ENCODE assay signal across 25 mouse cellular contexts in the genomic region with DNA sequence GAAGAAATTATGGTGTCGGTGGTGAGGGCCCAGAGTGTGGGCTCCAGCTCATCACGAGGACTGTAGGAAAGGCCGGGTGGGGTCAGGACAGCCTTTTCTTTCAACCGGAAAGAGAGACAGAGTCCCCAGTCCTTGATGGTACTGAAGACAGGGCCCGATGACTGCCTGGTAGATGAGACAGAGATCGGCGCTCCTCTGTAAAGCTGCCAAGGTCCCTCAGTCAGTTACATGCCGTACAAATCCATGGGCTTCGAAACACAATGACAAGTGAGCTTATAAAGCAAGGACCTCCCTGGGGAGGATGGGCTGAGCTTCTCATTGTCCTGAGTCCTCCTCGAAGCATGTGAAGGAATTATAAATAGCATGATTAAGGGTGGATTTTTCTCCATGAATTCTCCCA. TPM values are rescaled to one million over a fixed set of nuclear protein-coding genes. Genes with fewer than 3 reads are reported as not detected.
A peak's percentile ranks its signal among the peaks of the same experiment; 100 is the strongest.
DNase-seq lines count a peak whose midpoint lies in the region; ATAC-seq lines count a peak whose summit lies in the region.
"Had no signal": no experiment of that assay in that cellular context is flagged by ENCODE, and none has a peak within 500 bp of the region (broad histone marks: within the 10 kb centered on the region; RNA-seq: fewer than 3 reads in every experiment).

No protein-coding gene starts in this region.

- no peaks in the 10 kb centered on the region for H3K27me3 ChIP-seq in forebrain, embryonic 15.5 days
- peaks cover 6% of the 10 kb centered on the region; the same call in 1 of the 2 replicates for H3K27me3 ChIP-seq in forebrain, embryonic 13.5 days
- H3K27me3 ChIP-seq in hindbrain, embryonic 16.5 days (replicated peaks; ENCODE audit: control insufficient read depth, insufficient read depth, low read length) = no peaks in the 10 kb centered on the region

- H3K4me2 ChIP-seq in forebrain, embryonic 15.5 days (replicated peaks) = no peak overlapping the region
- H3K4me2 ChIP-seq in forebrain, embryonic 13.5 days = no peak overlapping the region
- H3K4me2 ChIP-seq in hindbrain, embryonic 16.5 days (ENCODE audit: low read length) = no peak overlapping the region; the same call in 1 of the 2 replicates
- H3K4me2 ChIP-seq: embryonic facial prominence, embryonic 13.5 days; kidney, embryonic 15.5 days; liver, embryonic 11.5 days had no signal

- H3K36me3 ChIP-seq in forebrain, embryonic 15.5 days = no peaks in the 10 kb centered on the region
- H3K36me3 ChIP-seq in forebrain, embryonic 13.5 days (ENCODE audit: poor library complexity, severe bottlenecking) = no peaks in the 10 kb centered on the region
- H3K36me3 ChIP-seq in hindbrain, embryonic 16.5 days (ENCODE audit: control insufficient read depth, insufficient read depth, low read length) = no peaks in the 10 kb centered on the region
- H3K36me3 ChIP-seq: embryonic facial prominence, embryonic 13.5 days; kidney, embryonic 15.5 days; limb, embryonic 10.5 days had no signal

- H3K4me1 ChIP-seq in forebrain, embryonic 15.5 days = peaks cover 7% of the 10 kb centered on the region; the same call in 1 of the 2 replicates
- H3K4me1 ChIP-seq in forebrain, embryonic 13.5 days = peaks cover 16% of the 10 kb centered on the region; the same call in 1 of the 2 replicates
- H3K4me1 ChIP-seq in hindbrain, embryonic 16.5 days (ENCODE audit: control insufficient read depth, insufficient read depth, low read depth, low read length) = peaks cover 7% of the 10 kb centered on the region
- H3K4me1 ChIP-seq: embryonic facial prominence, embryonic 13.5 days; kidney, embryonic 15.5 days; limb, embryonic 10.5 days had no signal

- 0 out of 2 replicates have a peak, but pooled peaks have one; percentile 11 for ATAC-seq in forebrain, embryonic 15.5 days (replicated peaks)
- no peak for ATAC-seq in forebrain, embryonic 13.5 days
- peak; percentile 40 for ATAC-seq in hindbrain, embryonic 16.5 days
- ATAC-seq in erythroid progenitor cell, adult 5-6 weeks (replicated peaks; ENCODE audit: low FRiP score, poor library complexity, severe bottlenecking) = no peak

- H3K27ac ChIP-seq in forebrain, embryonic 15.5 days (replicated peaks) = no peak overlapping the region
- no peak overlapping the region for H3K27ac ChIP-seq in forebrain, embryonic 13.5 days
- H3K27ac ChIP-seq in hindbrain, embryonic 16.5 days (ENCODE audit: low read depth, low read length) = 0 out of 2 replicates have a peak overlapping the region, but pooled peaks have one; percentile 3
- H3K27ac ChIP-seq: embryonic facial prominence, embryonic 13.5 days; kidney, embryonic 15.5 days; layer of hippocampus, adult 2 months; limb, embryonic 10.5 days had no signal

- WGBS in forebrain, embryonic 15.5 days = 70% methylated on average over 10 of the region's 10 CpGs
- WGBS in forebrain, embryonic 13.5 days = 66% methylated on average over 10 of the region's 10 CpGs
- WGBS in hindbrain, embryonic 16.5 days = 55% methylated on average over 10 of the region's 10 CpGs

- H3K9ac ChIP-seq in forebrain, embryonic 15.5 days (replicated peaks) = no peak overlapping the region
- H3K9ac ChIP-seq in forebrain, embryonic 13.5 days = no peak overlapping the region
- no peak overlapping the region for H3K9ac ChIP-seq in hindbrain, embryonic 16.5 days (ENCODE audit: low read depth, low read length)
- H3K9ac ChIP-seq: embryonic facial prominence, embryonic 13.5 days; kidney, embryonic 15.5 days had no signal

- no peak overlapping the region for H3K4me3 ChIP-seq in forebrain, embryonic 15.5 days
- H3K4me3 ChIP-seq in forebrain, embryonic 13.5 days = no peak overlapping the region
- H3K4me3 ChIP-seq in hindbrain, embryonic 16.5 days (ENCODE audit: low read length) = no peak overlapping the region
- H3K4me3 ChIP-seq: embryonic facial prominence, embryonic 13.5 days; kidney, embryonic 15.5 days; layer of hippocampus, adult 2 months; limb, embryonic 10.5 days had no signal

- H3K9me3 ChIP-seq in forebrain, embryonic 15.5 days = no peaks in the 10 kb centered on the region
- no peaks in the 10 kb centered on the region for H3K9me3 ChIP-seq in forebrain, embryonic 13.5 days (replicated peaks)
- no peaks in the 10 kb centered on the region for H3K9me3 ChIP-seq in hindbrain, embryonic 16.5 days (ENCODE audit: control insufficient read depth, low read length)
- H3K9me3 ChIP-seq: embryonic facial prominence, embryonic 13.5 days; kidney, embryonic 15.5 days; limb, embryonic 10.5 days had no signal

- peak; percentile 29 for DNase-seq in 3T3-L1 (ENCODE audit: low read depth, low spot score)
- DNase-seq in adrenal gland, postnatal 36 days = peak; percentile 49 to 70
- no peak for DNase-seq in right cerebral cortex, adult 18-20 months
- no peak for DNase-seq in layer of hippocampus, postnatal 25 days (ENCODE audit: extremely low spot score in 1 of 2, low spot score in 1 of 2)
- DNase-seq: B cell, adult 2 months; cerebellum, adult 11-12 months; gastrocnemius, postnatal 36 days; lung, adult 2 months; lung, postnatal 36 days; thymus, postnatal 4 days had no signal

RNA-seq across cellular contexts. Expression of gene Ecel1, which starts 13.2 kb away (rescaled TPM):
- polyA plus RNA-seq in forebrain, embryonic 15.5 days (2015; fragmentation: Nextera tagmentation; extraction: Ambion mirVana) = 19.4 and 21.1 TPM in 2 replicates
- polyA plus RNA-seq in forebrain, embryonic 13.5 days (2015; fragmentation: Nextera tagmentation; extraction: Ambion mirVana) = 20.0 and 20.2 TPM in 2 replicates
- 1 to 10 TPM in 1 of 2 experiments, under 1 TPM in 1; 0.30 to 1.2 TPM for total RNA-seq in adrenal gland, postnatal 36 days (2021)
- polyA plus RNA-seq in hindbrain, embryonic 16.5 days (2015; fragmentation: Nextera tagmentation; extraction: Ambion mirVana) = 34.9 and 40.2 TPM in 2 replicates
- total RNA-seq in layer of hippocampus, postnatal 25 days (2021) = 1 to 10 TPM; 1.4 to 3.6 TPM
- total RNA-seq in erythroid progenitor cell, adult 5-6 weeks (2015; ENCODE audit: low replicate concordance) = not detected in 2 replicates
- total RNA-seq in erythroid progenitor cell, adult 5-6 weeks (2017; ENCODE audit: low replicate concordance) = not detected in 2 replicates
- total RNA-seq: gastrocnemius, postnatal 36 days; heart, postnatal 10 days had no signal
- polyA plus RNA-seq: lung, adult 2 months had no signal

RNA-seq across cellular contexts. Expression of gene Akp3, which starts 18.4 kb away (rescaled TPM):
- polyA plus RNA-seq in forebrain, embryonic 15.5 days (2015; fragmentation: Nextera tagmentation; extraction: Ambion mirVana) = not detected in 2 replicates
- not detected in 2 replicates for polyA plus RNA-seq in forebrain, embryonic 13.5 days (2015; fragmentation: Nextera tagmentation; extraction: Ambion mirVana)
- not detected for total RNA-seq in adrenal gland, postnatal 36 days (2021)
- 0.09 TPM in 2 replicates for polyA plus RNA-seq in hindbrain, embryonic 16.5 days (2015; fragmentation: Nextera tagmentation; extraction: Ambion mirVana)
- not detected for total RNA-seq in layer of hippocampus, postnatal 25 days (2021)
- total RNA-seq in erythroid progenitor cell, adult 5-6 weeks (2015; ENCODE audit: low replicate concordance) = not detected in 2 replicates
- not detected in 2 replicates for total RNA-seq in erythroid progenitor cell, adult 5-6 weeks (2017; ENCODE audit: low replicate concordance)
- total RNA-seq: gastrocnemius, postnatal 36 days; heart, postnatal 10 days; layer of hippocampus, adult 2 months; left cerebral cortex, adult 18-20 months had no signal
- polyA plus RNA-seq: cortical plate, adult 2 months; embryonic facial prominence, embryonic 13.5 days; intestine, embryonic 14.5 days; kidney, embryonic 15.5 days; limb, embryonic 10.5 days; liver, embryonic 11.5 days; lung, adult 2 months; neural tube, embryonic 11.5 days had no signal

RNA-seq across cellular contexts. Expression of gene Prss56, which starts 40.0 kb away (rescaled TPM):
- polyA plus RNA-seq in forebrain, embryonic 15.5 days (2015; fragmentation: Nextera tagmentation; extraction: Ambion mirVana) = 0.92 and 1.2 TPM in 2 replicates
- 0.17 TPM in 1 of 2 replicates, not detected in the other for polyA plus RNA-seq in forebrain, embryonic 13.5 days (2015; fragmentation: Nextera tagmentation; extraction: Ambion mirVana)
- total RNA-seq in adrenal gland, postnatal 36 days (2021) = not detected
- polyA plus RNA-seq in hindbrain, embryonic 16.5 days (2015; fragmentation: Nextera tagmentation; extraction: Ambion mirVana) = 2.1 and 2.6 TPM in 2 replicates
- total RNA-seq in layer of hippocampus, postnatal 25 days (2021) = under 1 TPM; 0.34 to 0.42 TPM
- not detected in 2 replicates for total RNA-seq in erythroid progenitor cell, adult 5-6 weeks (2015; ENCODE audit: low replicate concordance)
- not detected in 2 replicates for total RNA-seq in erythroid progenitor cell, adult 5-6 weeks (2017; ENCODE audit: low replicate concordance)
- total RNA-seq: gastrocnemius, postnatal 36 days; heart, postnatal 10 days had no signal
- polyA plus RNA-seq: embryonic facial prominence, embryonic 13.5 days; intestine, embryonic 14.5 days; limb, embryonic 10.5 days; liver, embryonic 11.5 days; lung, adult 2 months; small intestine, adult 2 months had no signal

RNA-seq across cellular contexts. Expression of gene Alpi, which starts 41.7 kb away (rescaled TPM):
- not detected in 2 replicates for polyA plus RNA-seq in forebrain, embryonic 15.5 days (2015; fragmentation: Nextera tagmentation; extraction: Ambion mirVana)
- polyA plus RNA-seq in forebrain, embryonic 13.5 days (2015; fragmentation: Nextera tagmentation; extraction: Ambion mirVana) = not detected in 2 replicates
- total RNA-seq in adrenal gland, postnatal 36 days (2021) = not detected
- polyA plus RNA-seq in hindbrain, embryonic 16.5 days (2015; fragmentation: Nextera tagmentation; extraction: Ambion mirVana) = not detected in 2 replicates
- total RNA-seq in layer of hippocampus, postnatal 25 days (2021) = not detected
- total RNA-seq in erythroid progenitor cell, adult 5-6 weeks (2015; ENCODE audit: low replicate concordance) = not detected in 2 replicates
- total RNA-seq in erythroid progenitor cell, adult 5-6 weeks (2017; ENCODE audit: low replicate concordance) = not detected in 2 replicates
- total RNA-seq: gastrocnemius, postnatal 36 days; heart, postnatal 10 days had no signal
- polyA plus RNA-seq: cortical plate, adult 2 months; embryonic facial prominence, embryonic 13.5 days; kidney, embryonic 15.5 days; limb, embryonic 10.5 days; liver, embryonic 11.5 days; lung, adult 2 months; neural tube, embryonic 11.5 days had no signal

RNA-seq across cellular contexts. Expression of gene Chrnd, which starts 47.3 kb away (rescaled TPM):
- polyA plus RNA-seq in forebrain, embryonic 15.5 days (2015; fragmentation: Nextera tagmentation; extraction: Ambion mirVana) = not detected in 2 replicates
- polyA plus RNA-seq in forebrain, embryonic 13.5 days (2015; fragmentation: Nextera tagmentation; extraction: Ambion mirVana) = not detected in 2 replicates
- not detected for total RNA-seq in adrenal gland, postnatal 36 days (2021)
- 0.62 TPM in 1 of 2 replicates, not detected in the other for polyA plus RNA-seq in hindbrain, embryonic 16.5 days (2015; fragmentation: Nextera tagmentation; extraction: Ambion mirVana)
- total RNA-seq in layer of hippocampus, postnatal 25 days (2021) = not detected
- total RNA-seq in erythroid progenitor cell, adult 5-6 weeks (2015; ENCODE audit: low replicate concordance) = not detected in 2 replicates
- not detected in 2 replicates for total RNA-seq in erythroid progenitor cell, adult 5-6 weeks (2017; ENCODE audit: low replicate concordance)
- total RNA-seq: heart, postnatal 10 days; layer of hippocampus, adult 2 months; left cerebral cortex, adult 18-20 months had no signal
- polyA plus RNA-seq: cortical plate, adult 2 months; intestine, embryonic 14.5 days; liver, embryonic 11.5 days had no signal

Comparison
In these comparisons a context has a peak if more than half of its experiments do, and no peak if none do; other contexts are left out.
1. ATAC-seq: peak in forebrain, embryonic 15.5 days (single experiment) and hindbrain, embryonic 16.5 days (single experiment); none in forebrain, embryonic 13.5 days (single experiment) and erythroid progenitor cell, adult 5-6 weeks (single experiment).
2. DNase-seq: peak in 3T3-L1 (single experiment) and adrenal gland, postnatal 36 days (2 of 2); none in right cerebral cortex, adult 18-20 months (single experiment) and layer of hippocampus, postnatal 25 days (0 of 2).